Mouse (Mus musculus) heart, embryonic 14.5 days (tissue): ENCODE measurements around the gene Adam12. TPM values are rescaled to one million over a fixed set of nuclear protein-coding genes. Genes with fewer than 3 reads are reported as not detected.

Source experiments
- ATAC-seq: fragments of 200-750 bp; cut with Nextera tagmentation; 2 replicates; pipeline ENCODE4 v1.8.0; 2017; ENCODE audit warnings: low read depth, moderate TSS enrichment; ENCODE audit not compliant: insufficient number of reproducible peaks, insufficient read depth, low FRiP score
- H3K27ac ChIP-seq, 2 experiments: fragments of 200-500 bp in 1 of 2; fragments of 300-500 bp in 1 of 2; sonication (generic) in 1 of 2; replicated peaks in 1 of 2; 2 replicates each; pipeline ENCODE4 v1.5.1; 2012 to 2014; ENCODE audit warnings: low read depth in 2 of 2, low read length in 2 of 2, control low read depth in 1 of 2, mild to moderate bottlenecking in 1 of 2, mixed read lengths in 1 of 2; ENCODE audit not compliant: control insufficient read depth in 1 of 2, insufficient read depth in 1 of 2
- H3K27me3 ChIP-seq: fragments of 300-500 bp; sonication (generic); 2 replicates; pipeline ENCODE4 v1.6.1; 2014; ENCODE audit warnings: mild to moderate bottlenecking, low read length, control low read depth; ENCODE audit not compliant: control insufficient read depth, insufficient read depth
- H3K36me3 ChIP-seq: fragments of 300-500 bp; sonication (generic); 2 replicates; pipeline ENCODE4 v1.6.1; 2014; ENCODE audit warnings: mild to moderate bottlenecking, control low read depth, low read length, mixed read lengths; ENCODE audit not compliant: control insufficient read depth, insufficient read depth
- H3K4me1 ChIP-seq, 2 experiments: fragments of 200-500 bp in 1 of 2; fragments of 300-500 bp in 1 of 2; sonication (generic) in 1 of 2; 2 replicates each; pipeline ENCODE4 v1.6.1; 2012 to 2014; ENCODE audit warnings: low read length in 2 of 2, control low read depth in 1 of 2, mixed read lengths in 1 of 2; ENCODE audit not compliant: control insufficient read depth in 2 of 2, insufficient read depth in 2 of 2
- H3K4me2 ChIP-seq: fragments of 300-500 bp; sonication (generic); 2 replicates; pipeline ENCODE4 v1.6.1; 2014; ENCODE audit warnings: mild to moderate bottlenecking, low read length
- H3K4me3 ChIP-seq, 2 experiments: fragments of 200-500 bp in 1 of 2; fragments of 300-500 bp in 1 of 2; sonication (generic) in 1 of 2; 2 replicates each; pipeline ENCODE4 v1.5.1; 2012 to 2014; ENCODE audit warnings: low read length in 2 of 2, mild to moderate bottlenecking in 2 of 2, control low read depth in 1 of 2, low read depth in 1 of 2, moderate library complexity in 1 of 2; ENCODE audit not compliant: control insufficient read depth in 1 of 2, insufficient read depth in 1 of 2
- H3K9ac ChIP-seq: fragments of 300-500 bp; sonication (generic); 2 replicates; pipeline ENCODE4 v1.6.1; 2014; ENCODE audit warnings: mild to moderate bottlenecking, low read length
- H3K9me3 ChIP-seq: fragments of 300-500 bp; sonication (generic); 2 replicates; pipeline ENCODE4 v1.6.1; 2016; ENCODE audit warnings: low read length, control low read depth; ENCODE audit not compliant: control insufficient read depth
- WGBS: fragments of 180-500 bp; shearing (Covaris S2); extraction: QIAGEN DNeasy Blood & Tissue Kit; methylation state at CpG from one replicate; pipeline ENCODE4 v1.1.7; 2014; 5-methylcytosine and 5-hydroxymethylcytosine counted together
- polyA plus RNA-seq: library from polyadenylated mRNA; unstranded; fragments of >200 nt; fragmentation: Nextera tagmentation; extraction: Ambion mirVana; gene quantifications from 2 replicates; pipeline ENCODE4 v1.2.1, GENCODE M21; 2014

Adam12 gene
- polyA plus RNA-seq, 1 experiment from 2014 or later = 7.3 TPM

DNA sequence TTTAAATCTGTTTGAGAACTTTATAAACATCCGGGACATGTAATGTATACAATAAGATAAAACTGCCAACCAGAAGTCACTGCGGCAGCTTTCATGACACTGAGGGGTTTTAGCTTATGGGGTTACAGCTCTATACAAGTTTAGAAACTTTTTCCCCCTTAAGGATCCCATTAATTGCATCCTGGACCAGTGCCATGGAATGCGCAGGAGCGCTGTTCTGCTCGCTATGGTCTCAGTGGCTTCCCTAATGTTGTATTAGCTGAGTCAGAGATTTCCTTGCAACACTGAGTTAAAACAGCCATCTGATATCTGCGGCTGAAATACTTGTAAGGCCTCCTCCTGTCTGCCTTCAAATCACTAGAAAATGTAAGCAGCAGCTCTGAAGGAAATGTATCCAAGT lies 298.6 kb downstream of the Adam12 start:
- 30% methylated on average over 6 of the region's 6 CpGs for WGBS

GRCm38 (mm10) chr7:133931481-133931880 lies 300.5 kb downstream of the Adam12 start:
- Histone ChIP-seq H3K4me2 (no peak overlapping the region), H3K9ac (no peak overlapping the region), H3K36me3 (no peaks in the 10 kb centered on the region), H3K4me1 (peaks cover 6 to 9% of the 10 kb centered on the region in 2 experiments; a peak in 3 of 4 replicates), H3K4me3 (no peak overlapping the region), H3K27ac (no peak overlapping the region), H3K9me3 (no peaks in the 10 kb centered on the region), H3K27me3 (0 out of 2 replicates have a peak, but pooled peaks cover 7% of the 10 kb centered on the region)
- ATAC-seq = no peak
- 94% methylated on average over 11 of the region's 11 CpGs for WGBS

More for the DNA sequence above, 298.6 kb downstream of the Adam12 start:
- no peak for ATAC-seq
- Histone ChIP-seq H3K27me3 (0 out of 2 replicates have a peak, but pooled peaks cover 7% of the 10 kb centered on the region), H3K9ac (no peak overlapping the region), H3K4me2 (no peak overlapping the region), H3K4me3 (no peak overlapping the region), H3K9me3 (no peaks in the 10 kb centered on the region), H3K27ac (no peak overlapping the region), H3K36me3 (no peaks in the 10 kb centered on the region), H3K4me1 (peaks cover 6 to 9% of the 10 kb centered on the region in 2 experiments; a peak in 3 of 4 replicates)

DNA sequence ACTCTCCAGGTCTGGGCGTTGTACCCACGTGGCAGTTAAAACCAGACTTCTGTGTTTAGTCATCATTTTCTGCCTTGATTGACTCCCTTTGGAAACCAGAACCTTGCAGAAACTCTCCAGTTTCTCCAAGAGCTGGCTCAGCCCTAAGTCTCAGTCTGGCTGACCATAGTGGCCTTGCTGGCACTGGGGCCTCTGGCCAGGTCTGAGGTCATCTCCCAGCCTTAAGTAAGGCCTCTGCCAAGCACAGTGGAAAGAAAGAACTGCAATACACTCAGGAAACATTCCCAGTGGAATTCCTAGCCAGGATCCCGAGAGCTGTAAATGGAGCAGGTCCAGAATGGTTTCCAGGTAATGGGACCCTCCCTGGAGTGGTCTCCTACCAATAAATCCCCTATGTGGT lies 303.0 kb downstream of the Adam12 start:
- 0 out of 2 replicates have a peak, but pooled peaks cover under 1% of the 10 kb centered on the region for H3K27me3 ChIP-seq
- no peak overlapping the region for H3K4me2 ChIP-seq
- no peak overlapping the region for H3K27ac ChIP-seq
- no peaks in the 10 kb centered on the region for H3K36me3 ChIP-seq
- H3K9me3 ChIP-seq = no peaks in the 10 kb centered on the region
- no peak overlapping the region for H3K4me3 ChIP-seq
- H3K9ac ChIP-seq = no peak overlapping the region
- 89% methylated on average over 3 of the region's 3 CpGs for WGBS
- peaks cover 5 to 7% of the 10 kb centered on the region in 2 experiments; a peak in 3 of 4 replicates for H3K4me1 ChIP-seq
- no peak for ATAC-seq

GRCm38 (mm10) chr7:133925771-133926170 lies 306.2 kb downstream of the Adam12 start:
- Histone ChIP-seq H3K4me2 (no peak overlapping the region), H3K27ac (no peak overlapping the region), H3K4me3 (no peak overlapping the region), H3K9ac (no peak overlapping the region), H3K4me1 (peaks cover 0 to 5% of the 10 kb centered on the region in 2 experiments; a peak in 1 of 4 replicates), H3K36me3 (no peaks in the 10 kb centered on the region), H3K9me3 (no peaks in the 10 kb centered on the region), H3K27me3 (no peaks in the 10 kb centered on the region)
- WGBS = 74% methylated on average over 2 of the region's 2 CpGs
- no peak for ATAC-seq

DNA sequence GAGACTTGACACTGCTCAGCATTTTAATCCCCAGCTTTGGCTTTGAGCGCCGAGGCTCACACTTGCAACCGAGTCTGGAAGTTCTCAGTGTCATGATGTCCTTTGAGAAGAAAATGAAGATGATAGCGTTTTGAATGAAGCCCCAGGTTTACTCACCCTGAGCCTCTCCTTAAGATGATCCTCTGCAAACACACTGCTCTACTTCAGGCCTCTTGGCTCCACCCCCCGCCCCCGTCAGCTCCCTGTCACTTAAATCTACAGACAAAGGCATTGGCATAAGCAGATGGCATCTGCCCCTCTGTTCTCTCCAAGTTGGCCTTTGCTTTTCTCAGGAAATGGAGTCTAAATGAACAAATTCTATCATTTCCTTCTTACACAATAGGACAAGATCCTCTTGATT lies 308.0 kb downstream of the Adam12 start:
- WGBS = 24% methylated on average over 6 of the region's 6 CpGs
- Histone ChIP-seq H3K27me3 (no peaks in the 10 kb centered on the region), H3K9me3 (no peaks in the 10 kb centered on the region), H3K36me3 (no peaks in the 10 kb centered on the region), H3K27ac (no peak overlapping the region), H3K4me3 (no peak overlapping the region), H3K9ac (no peak overlapping the region), H3K4me1 (peaks cover 0 to 3% of the 10 kb centered on the region in 2 experiments; a peak in 1 of 4 replicates), H3K4me2 (no peak overlapping the region)
- no peak for ATAC-seq

- Histone ChIP-seq H3K36me3 (no peaks in the 10 kb centered on the region), H3K4me1 (peaks cover 0 to 3% of the 10 kb centered on the region in 2 experiments; a peak in 1 of 4 replicates), H3K9ac (no peak overlapping the region), H3K4me2 (no peak overlapping the region), H3K9me3 (no peaks in the 10 kb centered on the region), H3K27ac (no peak overlapping the region), H3K27me3 (no peaks in the 10 kb centered on the region), H3K4me3 (no peak overlapping the region)
- WGBS = 91% methylated on average over 4 of the region's 4 CpGs
- ATAC-seq = no peak
Observed at GRCm38 (mm10) chr7:133921291-133921690, 310.7 kb downstream of the Adam12 start.

DNA sequence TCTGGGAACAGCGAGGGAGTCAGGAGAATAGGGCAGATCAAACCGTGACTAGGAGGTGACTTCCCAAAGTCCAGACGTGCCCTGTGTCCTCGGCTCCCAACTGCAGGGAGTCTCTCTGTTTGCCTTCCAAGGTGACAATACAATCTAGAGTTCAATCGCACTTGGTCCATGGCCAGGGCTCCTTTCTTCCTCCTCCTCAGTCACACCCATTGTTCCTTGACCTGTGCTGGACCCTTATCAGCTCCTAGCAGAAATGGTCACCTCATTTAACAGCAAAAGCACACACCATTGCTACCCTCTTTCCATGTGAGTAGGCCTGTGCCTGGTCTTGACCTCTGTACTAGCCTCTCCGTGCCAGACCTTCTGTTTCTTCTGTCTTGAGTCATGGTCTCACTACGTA lies 311.2 kb downstream of the Adam12 start:
- no peak for ATAC-seq
- Histone ChIP-seq H3K4me2 (no peak overlapping the region), H3K4me3 (no peak overlapping the region), H3K27me3 (no peaks in the 10 kb centered on the region), H3K4me1 (peaks cover 0 to 3% of the 10 kb centered on the region in 2 experiments; a peak in 1 of 4 replicates), H3K9me3 (no peaks in the 10 kb centered on the region), H3K9ac (no peak overlapping the region), H3K36me3 (no peaks in the 10 kb centered on the region), H3K27ac (no peak overlapping the region)
- WGBS = 70% methylated on average over 7 of the region's 7 CpGs

- H3K9ac ChIP-seq = no peak overlapping the region
- peaks cover 0 to 3% of the 10 kb centered on the region in 2 experiments; a peak in 1 of 4 replicates for H3K4me1 ChIP-seq
- no peaks in the 10 kb centered on the region for H3K36me3 ChIP-seq
- no peak overlapping the region for H3K4me2 ChIP-seq
- no peak overlapping the region for H3K27ac ChIP-seq
- no peak overlapping the region for H3K4me3 ChIP-seq
- WGBS = 61% methylated on average over 5 of the region's 5 CpGs
- H3K27me3 ChIP-seq = no peaks in the 10 kb centered on the region
- ATAC-seq = no peak
- H3K9me3 ChIP-seq = 0 out of 2 replicates have a peak, but pooled peaks cover 3% of the 10 kb centered on the region
Observed at GRCm38 (mm10) chr7:133919918-133920317, 312.0 kb downstream of the Adam12 start.
